Mouse (Mus musculus) mouse embryonic stem cell (cell line): Measurements from ENCODE around the gene Gzmm.

Experiments
- in situ Hi-C, 2 experiments: fragments of 300-500 bp; cut with MboI; formaldehyde crosslinking; loops; 1 replicate in 1 of 2; 3 replicates in 1 of 2; pipeline ENCODE4 v1.14.3; 2019 to 2020; ENCODE audit warnings: low sequenced_read_pairs in 2 of 2, low pct_unique_long_range_greater_than_20kb in 1 of 2, mixed read lengths in 1 of 2; ENCODE audit not compliant: unreplicated experiment in 1 of 2

Gene Gzmm

DNA sequence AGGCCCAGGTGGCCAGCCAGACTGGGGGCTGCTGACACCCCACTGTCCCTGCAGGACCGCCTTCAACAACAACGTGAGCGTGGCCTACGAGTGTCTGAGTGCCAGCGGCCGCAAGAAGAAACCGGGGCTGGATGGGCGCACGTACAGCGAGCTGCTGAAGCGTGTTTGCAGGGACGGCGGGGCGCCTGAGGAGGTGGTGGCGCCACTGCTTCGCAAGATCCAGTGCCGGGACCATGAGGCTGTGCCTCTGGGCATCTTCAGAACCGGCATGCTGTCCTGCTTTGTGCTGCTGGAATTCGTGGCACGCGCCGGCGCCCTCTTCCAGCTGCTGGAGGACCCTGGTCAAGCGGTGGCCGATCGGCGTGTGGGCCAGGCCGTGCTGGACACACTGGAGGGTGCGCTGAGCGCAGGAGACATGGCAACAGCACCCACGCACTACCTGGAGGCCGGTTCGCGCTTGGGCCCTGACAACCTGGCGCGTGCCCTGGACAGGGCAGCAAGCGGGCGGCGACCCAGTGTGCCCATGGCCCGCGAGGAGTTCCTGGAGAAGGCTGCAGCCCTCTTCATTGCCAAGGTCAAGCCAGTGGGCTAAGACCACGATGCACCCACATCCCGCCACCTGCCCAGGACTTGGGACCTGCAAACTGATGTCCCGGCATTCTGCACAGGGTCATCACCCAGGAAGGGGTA is 13.3 kb upstream of the Gzmm start:
- in situ Hi-C loops = no loop called here

DNA sequence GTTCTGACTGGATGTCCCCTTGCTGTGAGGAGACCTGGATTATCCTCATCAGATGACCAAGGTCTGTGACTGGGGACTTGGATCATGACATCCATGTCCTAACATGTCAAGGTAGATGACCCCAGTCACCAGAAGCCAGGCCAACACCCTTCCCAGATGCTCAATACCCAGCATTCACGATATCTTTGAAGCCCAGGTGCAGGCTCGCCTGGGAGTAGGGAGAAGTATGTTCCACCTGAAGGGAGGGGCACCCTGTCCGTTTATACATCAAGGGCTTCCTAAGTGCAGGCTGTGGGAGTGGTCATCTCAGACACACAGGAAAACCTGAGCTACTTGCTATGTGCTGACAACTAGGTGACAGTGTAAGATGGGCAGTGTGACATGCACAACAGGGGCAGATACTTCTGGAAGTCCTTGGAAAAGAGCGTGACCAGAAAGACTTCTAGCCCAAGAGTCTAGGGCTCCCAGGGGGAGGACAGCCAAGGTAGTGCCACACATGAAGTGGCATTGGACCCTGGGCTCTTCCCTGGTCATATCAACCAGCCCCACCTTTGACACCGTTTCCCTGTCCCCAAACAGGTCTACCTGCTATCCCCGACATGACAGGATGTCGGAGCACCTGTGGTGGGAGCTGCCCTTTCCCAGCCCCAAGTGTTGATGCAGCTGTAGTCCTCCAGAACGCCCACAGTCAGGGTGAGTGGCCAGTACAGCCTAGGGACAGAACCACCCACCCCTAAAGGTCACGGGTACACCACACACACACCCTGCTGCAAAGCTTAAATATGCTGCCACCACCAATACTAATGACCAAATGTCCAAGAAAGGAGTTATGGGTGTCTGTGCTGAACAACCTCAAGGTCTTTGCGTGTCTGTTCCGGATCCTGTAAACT is 8.0 kb upstream of the Gzmm start:
- in situ Hi-C loops = no loop called here

DNA sequence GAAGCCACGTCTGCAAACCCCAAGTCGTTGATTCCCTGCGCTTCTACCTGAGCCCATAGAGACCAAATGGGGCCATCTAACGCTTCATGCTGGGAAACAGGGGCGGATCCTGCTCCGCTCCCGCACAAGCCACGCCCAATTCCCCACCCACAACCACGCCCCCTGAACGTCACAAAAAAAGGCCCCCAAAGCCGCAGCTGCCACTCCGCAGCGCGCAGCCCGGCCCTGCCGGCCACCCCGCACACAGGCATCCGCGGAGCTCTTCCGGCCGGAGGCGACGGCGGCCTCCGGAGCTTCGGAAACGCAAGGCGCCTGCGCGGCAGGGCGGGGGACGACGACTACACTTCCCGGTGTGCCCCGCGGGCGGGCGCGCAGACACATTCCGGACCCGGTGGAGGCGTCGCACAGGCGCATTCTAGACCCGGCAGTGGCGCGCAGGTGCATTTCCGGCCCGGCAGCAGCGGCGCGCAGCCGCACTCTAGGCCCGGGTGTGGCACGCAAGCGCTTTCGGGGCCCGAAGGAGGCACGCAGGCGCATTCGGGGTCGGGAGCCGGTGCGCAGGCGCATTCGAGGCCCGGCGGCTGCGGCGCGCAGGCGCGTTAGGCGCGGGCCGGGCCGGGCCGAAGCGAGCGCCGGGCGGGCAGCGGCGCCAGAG is 7.1 kb upstream of the Gzmm start, which contains the start of gene Cdc34:
Cdc34 (plus strand) TSS at position 605 of the 655 bp plus-strand sequence.
- in situ Hi-C loops = no loop called here

DNA sequence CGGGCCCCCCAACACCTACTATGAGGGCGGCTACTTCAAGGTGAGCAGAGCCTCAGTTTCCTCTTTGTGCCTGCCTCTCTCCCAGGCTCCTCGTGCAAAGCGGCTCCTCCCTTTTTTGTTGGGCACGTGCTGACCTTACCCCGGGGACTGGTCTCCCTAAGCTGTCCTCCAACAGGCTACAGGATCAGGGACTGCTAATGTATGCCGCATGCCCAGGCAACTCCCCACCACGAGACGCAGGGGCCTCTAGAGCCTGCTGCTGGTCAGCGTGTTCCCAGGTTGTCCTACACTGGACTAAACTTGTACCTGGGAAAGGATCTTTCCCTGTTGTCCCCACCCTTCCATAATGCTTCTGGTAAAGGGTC is 6.3 kb upstream of the Gzmm start:
- in situ Hi-C loops = no loop called here

DNA sequence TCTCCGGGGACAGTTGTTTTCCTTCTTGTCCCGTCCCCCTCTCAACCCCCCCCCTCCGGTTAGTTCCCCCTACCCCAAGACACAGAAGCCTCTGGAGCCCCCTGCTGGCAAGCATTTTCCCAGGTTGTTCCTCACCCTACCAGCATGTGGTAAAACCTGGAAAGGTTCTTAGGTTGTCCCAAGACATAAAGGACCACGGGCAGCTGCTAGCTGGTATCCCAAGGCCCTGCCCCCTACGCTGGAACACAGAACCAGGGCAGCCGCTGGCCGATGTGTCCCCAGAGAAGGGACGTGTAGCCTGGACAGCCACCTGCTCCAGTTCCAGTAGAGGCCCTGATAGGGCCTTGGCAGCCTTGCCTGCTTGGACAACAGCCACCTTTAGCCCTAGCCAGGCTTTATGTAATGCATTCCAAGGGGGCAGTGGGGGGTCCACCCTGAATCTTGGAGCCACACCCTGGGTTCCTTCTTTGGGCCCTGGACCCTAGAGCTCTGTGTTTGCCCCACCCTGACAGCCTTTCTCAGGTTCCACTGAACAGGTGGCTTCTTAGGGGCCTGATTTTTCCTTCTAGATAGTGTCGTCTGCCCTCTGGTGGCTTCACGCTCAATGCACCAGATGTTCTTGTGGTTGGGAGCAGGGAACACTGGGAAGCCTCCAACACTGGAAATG is 5.8 kb upstream of the Gzmm start:
- in situ Hi-C loops = no loop called here

DNA sequence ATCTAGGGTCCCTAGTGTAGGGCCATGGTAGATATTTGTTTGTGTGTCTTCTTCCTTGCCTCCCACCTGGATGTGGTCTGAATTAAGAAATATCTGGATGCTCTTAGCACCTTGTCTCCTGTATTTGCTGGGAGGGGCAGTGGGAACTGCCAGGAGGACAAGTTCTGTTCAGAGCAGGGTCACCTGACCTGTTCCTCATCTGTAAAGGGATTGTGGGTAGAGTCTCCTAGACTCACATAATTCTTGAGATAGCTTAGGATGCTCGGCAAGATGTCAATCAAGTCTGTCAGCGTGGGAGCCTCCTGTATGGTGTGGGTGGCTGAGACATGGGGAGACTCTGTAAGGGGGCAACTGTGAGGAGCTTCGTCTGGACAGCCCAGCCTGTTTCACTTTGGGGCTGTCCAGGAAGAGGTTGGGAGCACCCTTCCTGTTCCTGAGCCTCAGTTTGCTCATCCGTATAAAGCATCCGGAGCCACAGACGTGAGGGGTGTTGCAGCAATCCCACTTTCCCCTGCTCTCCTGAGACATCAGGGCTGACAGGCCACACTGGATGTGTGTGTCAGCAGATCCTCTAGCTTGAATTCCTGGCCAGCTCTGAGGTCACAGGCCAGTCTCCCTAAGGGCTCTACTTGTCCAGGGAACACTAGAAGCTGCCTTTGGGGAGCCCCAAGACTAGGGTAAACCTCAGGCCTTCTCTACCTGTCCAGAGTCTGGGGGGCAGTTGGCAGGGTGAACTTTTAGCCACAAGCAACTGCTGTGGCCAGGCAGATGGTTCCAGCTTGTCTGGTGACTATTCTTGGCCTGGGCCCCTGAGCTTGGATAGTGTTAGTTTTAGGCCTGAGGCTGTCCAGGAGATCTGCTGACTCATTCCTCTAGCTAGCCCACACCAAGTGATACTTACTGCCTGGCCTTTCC is 4.8 kb upstream of the Gzmm start:
- in situ Hi-C loops = no loop called here

DNA sequence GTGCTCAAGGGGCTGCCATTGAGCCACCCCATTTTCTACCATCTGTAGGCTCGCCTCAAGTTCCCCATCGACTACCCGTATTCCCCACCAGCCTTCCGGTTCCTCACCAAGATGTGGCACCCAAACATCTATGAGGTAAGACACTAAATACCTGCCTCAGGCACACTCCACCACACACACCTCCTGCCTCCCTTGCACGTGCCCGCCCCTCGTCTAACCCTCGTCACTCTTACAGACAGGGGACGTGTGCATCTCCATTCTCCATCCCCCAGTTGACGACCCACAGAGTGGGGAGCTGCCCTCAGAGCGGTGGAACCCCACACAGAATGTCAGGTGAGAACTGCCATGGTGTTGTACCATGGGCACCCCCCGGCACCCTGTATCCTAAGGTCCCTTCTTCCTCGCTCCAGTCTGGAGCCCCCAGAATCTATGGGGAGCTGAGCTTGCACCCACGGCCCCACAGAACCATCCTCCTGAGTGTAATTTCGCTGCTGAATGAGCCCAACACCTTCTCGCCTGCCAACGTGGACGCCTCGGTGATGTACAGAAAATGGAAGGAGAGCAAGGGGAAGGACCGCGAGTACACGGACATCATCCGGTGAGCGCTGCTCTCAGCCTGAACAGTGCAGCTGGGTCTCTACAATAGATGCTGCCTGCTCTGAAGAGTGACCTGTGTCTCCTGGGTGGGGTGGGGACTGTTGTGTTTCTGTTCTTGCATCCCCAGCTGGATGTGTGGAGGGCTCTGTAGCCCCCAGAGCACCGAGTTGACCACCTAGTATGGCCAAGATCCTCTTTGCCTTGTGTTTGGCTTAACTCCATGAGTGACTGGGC is 3.8 kb upstream of the Gzmm start:
- in situ Hi-C loops = no loop called here

DNA sequence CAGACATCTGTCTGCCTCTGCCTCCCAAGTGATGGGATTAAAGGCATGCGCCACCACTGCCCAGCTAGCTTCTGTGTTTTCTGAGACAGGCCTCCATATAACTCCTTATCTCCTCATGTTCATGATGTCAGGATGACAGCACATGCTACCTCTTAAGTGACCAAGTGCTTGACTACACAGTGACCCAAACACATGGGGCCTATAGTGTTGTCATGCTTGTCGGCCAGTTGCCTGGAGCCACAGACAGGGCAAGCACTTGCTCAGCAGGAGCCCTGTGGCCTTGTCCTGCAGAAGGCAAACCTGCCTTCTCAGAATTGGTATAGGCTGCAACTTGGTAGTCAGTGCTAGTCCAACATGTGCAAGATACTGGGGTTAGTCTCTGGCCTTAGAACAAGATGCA is 2.6 kb upstream of the Gzmm start:
- in situ Hi-C loops = no loop called here

DNA sequence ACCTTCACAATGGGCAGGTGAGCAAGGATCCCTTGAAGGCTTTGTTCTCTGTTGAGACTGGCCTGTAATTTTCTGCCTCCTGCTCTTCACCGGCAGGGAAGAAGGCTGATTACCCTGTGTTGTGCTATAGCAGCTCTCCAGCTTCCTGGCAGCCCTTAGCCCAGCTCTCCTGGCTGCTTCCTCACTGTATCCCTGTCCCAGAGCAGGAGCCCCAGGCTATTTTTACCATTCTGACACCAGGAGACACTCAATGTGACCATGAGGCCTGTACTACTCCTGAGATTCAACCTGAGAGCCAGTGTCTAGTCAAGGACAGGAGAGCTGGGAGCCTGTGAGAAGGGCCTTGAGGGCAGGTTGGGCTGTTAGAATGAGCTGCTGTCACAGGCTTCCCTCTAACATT is 2.1 kb upstream of the Gzmm start:
- in situ Hi-C loops = no loop called here

DNA sequence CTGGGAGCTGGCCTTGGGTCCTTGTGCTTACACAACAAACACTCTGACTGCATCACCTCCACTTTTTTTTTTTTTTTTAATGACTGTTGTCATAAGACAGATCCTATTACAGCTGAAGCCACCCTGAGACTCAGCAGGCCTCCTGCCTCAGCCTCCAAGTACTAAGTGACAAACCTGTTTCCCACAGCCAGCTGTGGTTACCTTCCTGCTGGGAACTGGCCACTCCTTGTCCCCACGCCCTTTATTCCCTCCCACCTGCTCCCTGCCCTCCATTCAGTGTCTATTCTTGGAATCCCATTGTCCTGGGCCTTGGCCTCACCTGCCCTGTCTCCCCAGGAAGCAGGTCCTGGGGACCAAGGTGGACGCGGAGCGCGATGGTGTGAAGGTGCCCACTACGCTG is 1.3 kb upstream of the Gzmm start:
- in situ Hi-C loops = no loop called here

DNA sequence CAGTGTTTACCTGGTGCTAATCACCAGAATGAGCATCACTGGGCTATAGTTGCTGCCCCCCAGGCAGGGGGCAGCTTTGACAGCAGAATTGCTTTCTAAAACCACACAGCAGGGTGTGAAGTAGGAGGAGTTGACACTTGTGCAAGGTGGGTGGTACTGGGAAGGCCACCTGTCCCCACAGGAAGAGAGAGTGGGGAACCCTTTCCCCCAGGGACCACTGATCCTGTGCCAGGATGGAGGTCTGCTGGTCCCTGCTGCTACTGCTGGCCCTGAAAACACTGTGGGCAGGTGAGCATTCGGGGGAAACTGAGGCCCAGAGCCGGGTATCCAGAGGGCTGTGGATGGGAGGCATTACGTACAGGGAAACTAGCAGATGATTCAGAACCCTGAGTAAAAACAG is 358 bp downstream of the Gzmm start:
- in situ Hi-C loops = no loop called here

DNA sequence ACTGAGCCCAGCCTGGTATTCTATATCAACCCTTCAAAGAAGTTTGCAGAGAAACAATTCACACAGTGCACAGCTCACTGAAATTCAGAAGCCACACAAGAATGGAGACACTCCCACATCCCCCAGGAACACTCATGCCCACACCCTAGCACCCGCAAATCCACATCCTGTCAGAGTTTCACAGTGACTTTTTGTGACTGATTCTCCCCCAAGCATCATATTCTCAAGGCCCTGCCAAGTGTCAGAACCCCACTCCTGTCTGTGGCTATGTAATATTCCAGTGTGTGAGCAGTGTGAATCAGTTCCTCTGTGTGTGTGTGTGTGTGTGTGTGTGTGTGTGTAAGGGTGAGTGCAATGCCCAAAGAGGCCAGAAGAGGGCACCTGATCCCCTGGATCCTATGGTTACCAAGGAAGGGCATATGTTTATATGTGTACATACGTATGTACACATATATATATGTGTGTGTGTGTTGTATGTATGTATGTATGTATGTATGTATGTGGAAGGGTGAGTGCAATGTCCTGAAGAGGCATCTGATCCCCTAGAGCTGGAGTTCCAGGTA is 3.2 kb downstream of the Gzmm start:
- in situ Hi-C loops = no loop called here

DNA sequence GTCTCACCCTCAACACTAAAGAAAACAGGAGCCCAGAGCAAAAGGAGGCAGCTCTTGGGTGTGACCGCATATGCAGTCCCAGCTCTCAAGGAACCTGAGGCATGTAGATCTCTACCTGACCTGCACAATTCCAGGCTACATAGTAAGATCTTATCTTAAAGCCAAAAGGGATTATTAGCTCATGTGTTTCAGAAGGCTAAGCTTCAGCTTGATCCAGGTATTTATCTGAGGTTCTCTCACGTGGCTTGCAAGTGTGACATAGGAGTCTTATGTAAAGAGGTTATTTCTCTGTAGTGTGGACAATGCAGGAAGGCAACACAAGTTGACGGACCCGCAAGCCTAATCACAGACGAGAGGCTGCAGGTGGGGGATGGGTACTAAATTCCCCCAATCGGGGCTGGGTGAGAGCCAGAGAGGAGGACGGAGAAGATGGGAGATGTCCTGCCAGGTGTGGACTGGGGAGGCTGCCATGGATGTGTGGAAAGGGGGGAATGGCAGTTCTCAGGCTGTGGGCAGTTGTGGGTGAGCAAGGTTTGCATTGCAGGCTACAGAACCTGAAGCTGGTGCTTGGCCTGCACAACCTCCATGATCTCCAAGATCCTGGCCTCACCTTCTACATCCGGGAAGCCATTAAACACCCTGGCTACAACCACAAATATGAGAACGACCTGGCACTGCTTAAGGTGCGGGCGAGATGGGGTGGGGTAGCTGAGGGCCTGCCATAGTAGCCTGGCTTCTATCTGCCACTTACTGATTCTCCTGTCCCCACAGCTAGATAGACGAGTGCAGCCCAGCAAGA is 5.0 kb downstream of the Gzmm start:
- in situ Hi-C loops = no loop called here

DNA sequence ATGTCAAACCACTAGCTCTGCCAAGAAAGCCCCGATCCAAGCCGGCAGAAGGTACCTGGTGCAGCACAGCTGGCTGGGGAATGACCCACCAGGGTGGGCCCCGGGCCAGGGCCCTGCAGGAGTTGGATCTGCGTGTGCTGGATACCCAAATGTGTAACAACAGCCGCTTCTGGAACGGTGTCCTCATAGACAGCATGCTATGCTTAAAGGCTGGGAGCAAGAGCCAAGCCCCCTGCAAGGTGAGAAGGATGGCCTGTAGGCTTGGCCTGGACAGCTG is 5.5 kb downstream of the Gzmm start:
- in situ Hi-C loops = no loop called here

DNA sequence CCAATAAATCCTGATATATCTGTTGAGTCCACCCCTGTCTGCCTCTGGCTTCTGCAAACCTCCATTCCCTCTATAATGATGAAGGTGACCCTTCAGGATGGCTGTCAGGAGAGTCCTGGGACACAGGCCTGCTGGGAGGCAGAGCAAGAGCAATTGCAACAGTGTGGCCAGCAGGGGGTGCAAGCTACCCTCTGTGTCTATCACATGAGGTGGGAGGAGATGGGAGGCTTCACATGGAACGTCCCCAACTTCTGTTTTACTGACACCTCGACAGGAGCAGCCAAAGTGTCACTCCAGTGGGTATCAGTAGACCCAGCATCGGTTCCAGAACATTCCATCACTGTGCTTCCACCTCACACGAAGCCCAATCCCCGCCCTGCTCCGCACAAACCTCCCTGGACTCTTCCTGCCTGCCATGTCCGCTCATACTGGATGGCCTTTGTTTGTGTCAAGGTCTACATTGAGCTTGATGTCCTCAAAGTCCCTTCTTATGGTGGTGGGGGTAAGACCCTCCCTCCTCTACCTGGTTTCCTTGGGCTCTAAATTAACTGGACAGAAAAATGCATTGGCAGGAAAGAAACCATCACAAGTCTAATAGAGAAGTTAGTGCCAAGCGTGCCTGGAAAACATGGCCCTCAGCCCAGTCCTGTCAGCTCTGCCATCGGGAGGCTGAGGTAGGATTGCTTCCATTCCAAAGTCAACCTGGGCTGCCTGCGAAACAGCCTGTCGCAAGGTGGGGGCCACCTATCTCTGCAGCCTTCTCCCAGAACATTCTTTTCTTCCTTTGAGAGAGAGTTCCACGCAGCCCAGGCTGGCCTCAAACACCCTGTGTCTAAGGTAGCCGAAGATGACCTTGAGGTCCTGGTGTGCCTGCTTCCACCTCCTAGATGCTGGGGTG is 6.7 kb downstream of the Gzmm start:
- in situ Hi-C loops = no loop called here
